Mouse (Mus musculus) hindbrain, postnatal 0 days (tissue): ENCODE measurements around the gene Myo3b. TPM values are rescaled to one million over a fixed set of nuclear protein-coding genes. Genes with fewer than 3 reads are reported as not detected.

Source experiments
- ATAC-seq: fragments of 200-750 bp; cut with Nextera tagmentation; 2 replicates; pipeline ENCODE4 v1.8.0; 2017; ENCODE audit warnings: mild to moderate bottlenecking, moderate TSS enrichment, moderate library complexity
- DNase-seq: peaks from one replicate; pipeline ENCODE4 v3.0.0-alpha.2; 2015; ENCODE audit warnings: low spot score
- H3K27ac ChIP-seq: fragments of 300-500 bp; sonication (generic); 2 replicates; pipeline ENCODE4 v1.5.1; 2014; ENCODE audit warnings: mild to moderate bottlenecking
- H3K27me3 ChIP-seq: fragments of 300-500 bp; sonication (generic); 2 replicates; pipeline ENCODE4 v1.6.1; 2014; ENCODE audit warnings: low read length, mixed read lengths; ENCODE audit not compliant: insufficient read depth
- H3K36me3 ChIP-seq: fragments of 300-500 bp; sonication (generic); 2 replicates; pipeline ENCODE4 v1.6.1; 2014; ENCODE audit warnings: low read length, mixed read lengths; ENCODE audit not compliant: insufficient read depth
- H3K4me1 ChIP-seq: fragments of 300-500 bp; sonication (generic); 2 replicates; pipeline ENCODE4 v1.6.1; 2014; ENCODE audit warnings: antibody characterized with exemption, low read length, mixed read lengths; ENCODE audit not compliant: insufficient read depth
- H3K4me2 ChIP-seq: fragments of 300-500 bp; sonication (generic); 2 replicates; pipeline ENCODE4 v1.6.1; 2014; ENCODE audit warnings: low read depth, mild to moderate bottlenecking, low read length, moderate library complexity, mixed read lengths
- H3K4me3 ChIP-seq: fragments of 300-500 bp; sonication (generic); 2 replicates; pipeline ENCODE4 v1.5.1; 2014; ENCODE audit warnings: low read length
- H3K9ac ChIP-seq: fragments of 300-500 bp; sonication (generic); replicated peaks from 2 replicates; pipeline ENCODE4 v1.6.1; 2014; ENCODE audit warnings: mild to moderate bottlenecking, low read length, moderate library complexity, mixed read lengths
- H3K9me3 ChIP-seq: fragments of 300-500 bp; sonication (generic); 2 replicates; pipeline ENCODE4 v1.6.1; 2016; ENCODE audit warnings: low read length, mixed read lengths
- CTCF ChIP-seq: IDR thresholded peaks from 2 replicates; pipeline ENCODE4 v1.5.1; 2016; ENCODE audit warnings: antibody characterized with exemption, control low read depth, low read depth
- WGBS: fragments of 180-500 bp; shearing (Covaris S2); extraction: QIAGEN DNeasy Blood & Tissue Kit; methylation state at CpG from one replicate; pipeline ENCODE4 v1.1.7; 2014; 5-methylcytosine and 5-hydroxymethylcytosine counted together
- polyA plus RNA-seq: library from polyadenylated mRNA; unstranded; fragments of >200 nt; fragmentation: Nextera tagmentation; extraction: Ambion mirVana; gene quantifications from 2 replicates; pipeline ENCODE4 v1.2.1, GENCODE M21; 2015
- total RNA-seq: library from RNA; depleted of rRNA; stranded (reverse); fragments of >200 nt; gene quantifications from 2 replicates; pipeline ENCODE4 v1.2.3, GENCODE M21; 2014

The Myo3b gene
- total and polyA plus RNA-seq, 2 experiments from 2014 or later: 0.16 to 0.47 TPM

- TF ChIP-seq CTCF: no peak
- Histone ChIP-seq H3K27me3 (no peaks in the 10 kb centered on the region), H3K4me3 (no peak overlapping the region), H3K4me1 (no peaks in the 10 kb centered on the region), H3K4me2 (no peak overlapping the region), H3K27ac (no peak overlapping the region), H3K9me3 (no peaks in the 10 kb centered on the region), H3K9ac (no peak overlapping the region), H3K36me3 (no peaks in the 10 kb centered on the region)
- DNase-seq (no peak), ATAC-seq (no peak)
- WGBS: 85% methylated on average over 2 of the region's 2 CpGs
These were observed 52.3 kb downstream of the Myo3b start for GRCm38 (mm10) chr2:70091261-70091660.

- WGBS: 58% methylated on average over 10 of the region's 10 CpGs
- H3K36me3 ChIP-seq: no peaks in the 10 kb centered on the region
- no peak for DNase-seq
- peaks cover 5% of the 10 kb centered on the region; the same call in 1 of the 2 replicates for H3K4me1 ChIP-seq
- no peaks in the 10 kb centered on the region for H3K9me3 ChIP-seq
- H3K4me2 ChIP-seq: no peak overlapping the region
- no peak overlapping the region for H3K9ac ChIP-seq
- ATAC-seq: no peak
- no peak overlapping the region for H3K27ac ChIP-seq
- no peak overlapping the region for H3K4me3 ChIP-seq
- H3K27me3 ChIP-seq: no peaks in the 10 kb centered on the region
- no peak for TF ChIP-seq CTCF
These were observed 53.0 kb downstream of the Myo3b start for GRCm38 (mm10) chr2:70091801-70092522.

- peaks cover 5% of the 10 kb centered on the region; the same call in 1 of the 2 replicates for H3K4me1 ChIP-seq
- H3K4me3 ChIP-seq: no peak overlapping the region
- ATAC-seq (no peak), DNase-seq (no peak)
- H3K36me3 ChIP-seq: no peaks in the 10 kb centered on the region
- no peak for TF ChIP-seq CTCF
- no peak overlapping the region for H3K27ac ChIP-seq
- H3K9ac ChIP-seq: no peak overlapping the region
- no peaks in the 10 kb centered on the region for H3K27me3 ChIP-seq
- no peaks in the 10 kb centered on the region for H3K9me3 ChIP-seq
- no peak overlapping the region for H3K4me2 ChIP-seq
- WGBS: 44% methylated on average over 3 of the region's 3 CpGs
These were observed 53.7 kb downstream of the Myo3b start for GRCm38 (mm10) chr2:70092665-70093064.

- no peak for TF ChIP-seq CTCF
- Histone ChIP-seq H3K9ac (no peak overlapping the region), H3K4me2 (no peak overlapping the region), H3K27ac (no peak overlapping the region), H3K4me1 (peaks cover 8% of the 10 kb centered on the region; the same call in 1 of the 2 replicates), H3K36me3 (no peaks in the 10 kb centered on the region), H3K9me3 (no peaks in the 10 kb centered on the region), H3K27me3 (no peaks in the 10 kb centered on the region), H3K4me3 (no peak overlapping the region)
- 87% methylated on average over 5 of the region's 5 CpGs for WGBS
- DNase-seq (no peak), ATAC-seq (no peak)
These were observed 55.5 kb downstream of the Myo3b start for GRCm38 (mm10) chr2:70094446-70094845.

- Histone ChIP-seq H3K27ac (peak overlapping the region; percentile 13; the same call in 1 of the 2 replicates), H3K27me3 (no peaks in the 10 kb centered on the region), H3K9me3 (no peaks in the 10 kb centered on the region), H3K4me2 (no peak overlapping the region), H3K9ac (no peak overlapping the region), H3K4me1 (peaks cover 8% of the 10 kb centered on the region; the same call in 1 of the 2 replicates), H3K36me3 (no peaks in the 10 kb centered on the region), H3K4me3 (no peak overlapping the region)
- ATAC-seq (peak; percentile 74), DNase-seq (peak; percentile 68)
- no peak for TF ChIP-seq CTCF
- WGBS: 63% methylated on average over 15 of the region's 15 CpGs
These were observed 58.5 kb downstream of the Myo3b start for GRCm38 (mm10) chr2:70097229-70098095.

- H3K4me3 ChIP-seq: no peak overlapping the region
- H3K9ac ChIP-seq: no peak overlapping the region
- H3K4me2 ChIP-seq: no peak overlapping the region
- H3K36me3 ChIP-seq: no peaks in the 10 kb centered on the region
- ATAC-seq (no peak), DNase-seq (no peak)
- no peak overlapping the region for H3K27ac ChIP-seq
- H3K4me1 ChIP-seq: peaks cover 8% of the 10 kb centered on the region; the same call in 1 of the 2 replicates
- WGBS: 88% methylated on average over 4 of the region's 4 CpGs
- no peak for TF ChIP-seq CTCF
- no peaks in the 10 kb centered on the region for H3K27me3 ChIP-seq
- H3K9me3 ChIP-seq: no peaks in the 10 kb centered on the region
These were observed 60.5 kb downstream of the Myo3b start for GRCm38 (mm10) chr2:70099459-70099858.
